Mouse (Mus musculus) heart, embryonic 14.5 days (tissue): ENCODE results near the gene Hsd17b13. TPM values are rescaled to one million over a fixed set of nuclear protein-coding genes. Genes with fewer than 3 reads are reported as not detected.

Experiments
- ATAC-seq: fragments of 200-750 bp; cut with Nextera tagmentation; 2 replicates; pipeline ENCODE4 v1.8.0; 2017; ENCODE audit warnings: low read depth, moderate TSS enrichment; ENCODE audit not compliant: insufficient number of reproducible peaks, insufficient read depth, low FRiP score
- H3K27ac ChIP-seq, 2 experiments: fragments of 200-500 bp in 1 of 2; fragments of 300-500 bp in 1 of 2; sonication (generic) in 1 of 2; replicated peaks in 1 of 2; 2 replicates each; pipeline ENCODE4 v1.5.1; 2012 to 2014; ENCODE audit warnings: low read depth in 2 of 2, low read length in 2 of 2, control low read depth in 1 of 2, mild to moderate bottlenecking in 1 of 2, mixed read lengths in 1 of 2; ENCODE audit not compliant: control insufficient read depth in 1 of 2, insufficient read depth in 1 of 2
- H3K27me3 ChIP-seq: fragments of 300-500 bp; sonication (generic); 2 replicates; pipeline ENCODE4 v1.6.1; 2014; ENCODE audit warnings: mild to moderate bottlenecking, low read length, control low read depth; ENCODE audit not compliant: control insufficient read depth, insufficient read depth
- H3K36me3 ChIP-seq: fragments of 300-500 bp; sonication (generic); 2 replicates; pipeline ENCODE4 v1.6.1; 2014; ENCODE audit warnings: mild to moderate bottlenecking, control low read depth, low read length, mixed read lengths; ENCODE audit not compliant: control insufficient read depth, insufficient read depth
- H3K4me1 ChIP-seq, 2 experiments: fragments of 200-500 bp in 1 of 2; fragments of 300-500 bp in 1 of 2; sonication (generic) in 1 of 2; 2 replicates each; pipeline ENCODE4 v1.6.1; 2012 to 2014; ENCODE audit warnings: low read length in 2 of 2, control low read depth in 1 of 2, mixed read lengths in 1 of 2; ENCODE audit not compliant: control insufficient read depth in 2 of 2, insufficient read depth in 2 of 2
- H3K4me2 ChIP-seq: fragments of 300-500 bp; sonication (generic); 2 replicates; pipeline ENCODE4 v1.6.1; 2014; ENCODE audit warnings: mild to moderate bottlenecking, low read length
- H3K4me3 ChIP-seq, 2 experiments: fragments of 200-500 bp in 1 of 2; fragments of 300-500 bp in 1 of 2; sonication (generic) in 1 of 2; 2 replicates each; pipeline ENCODE4 v1.5.1; 2012 to 2014; ENCODE audit warnings: low read length in 2 of 2, mild to moderate bottlenecking in 2 of 2, control low read depth in 1 of 2, low read depth in 1 of 2, moderate library complexity in 1 of 2; ENCODE audit not compliant: control insufficient read depth in 1 of 2, insufficient read depth in 1 of 2
- H3K9ac ChIP-seq: fragments of 300-500 bp; sonication (generic); 2 replicates; pipeline ENCODE4 v1.6.1; 2014; ENCODE audit warnings: mild to moderate bottlenecking, low read length
- H3K9me3 ChIP-seq: fragments of 300-500 bp; sonication (generic); 2 replicates; pipeline ENCODE4 v1.6.1; 2016; ENCODE audit warnings: low read length, control low read depth; ENCODE audit not compliant: control insufficient read depth
- WGBS: fragments of 180-500 bp; shearing (Covaris S2); extraction: QIAGEN DNeasy Blood & Tissue Kit; methylation state at CpG from one replicate; pipeline ENCODE4 v1.1.7; 2014; 5-methylcytosine and 5-hydroxymethylcytosine counted together
- polyA plus RNA-seq: library from polyadenylated mRNA; unstranded; fragments of >200 nt; fragmentation: Nextera tagmentation; extraction: Ambion mirVana; gene quantifications from 2 replicates; pipeline ENCODE4 v1.2.1, GENCODE M21; 2014

Gene Hsd17b13
- polyA plus RNA-seq, 1 experiment from 2014 or later = not detected

- Histone ChIP-seq H3K9ac (no peak overlapping the region), H3K4me3 (no peak overlapping the region), H3K27ac (no peak overlapping the region), H3K4me1 (peaks cover 5 to 17% of the 10 kb centered on the region in 2 experiments), H3K36me3 (no peaks in the 10 kb centered on the region), H3K27me3 (no peaks in the 10 kb centered on the region), H3K4me2 (no peak overlapping the region), H3K9me3 (no peaks in the 10 kb centered on the region)
- WGBS = 88% methylated on average over 6 of the region's 6 CpGs
- no peak for ATAC-seq
Observed at GRCm38 (mm10) chr5:103906173-103906572, 71.0 kb downstream of the Hsd17b13 start.

Other genes starting within 250 kb of the Hsd17b13 start
- 11.9 and 14.2 TPM in 2 replicates for gene Klhl8, start 66.2 kb downstream of the Hsd17b13 start, polyA plus RNA-seq
- gene Hsd17b11, start 44.5 kb upstream of the Hsd17b13 start, polyA plus RNA-seq = 4.1 and 5.4 TPM in 2 replicates
- gene Nudt9, start 68.9 kb upstream of the Hsd17b13 start, polyA plus RNA-seq = 48.4 and 53.9 TPM in 2 replicates
- gene Gm17660, start 100.2 kb upstream of the Hsd17b13 start, polyA plus RNA-seq = 0.49 TPM in 1 of 2 replicates, not detected in the other
- 77.0 and 85.0 TPM in 2 replicates for gene Sparcl1, start 136.3 kb upstream of the Hsd17b13 start, polyA plus RNA-seq
- not detected in 2 replicates for gene Dspp, start 193.3 kb upstream of the Hsd17b13 start, polyA plus RNA-seq
- 0.09 TPM in 1 of 2 replicates, not detected in the other for gene Dmp1, start 225.2 kb upstream of the Hsd17b13 start, polyA plus RNA-seq